Mouse (Mus musculus): Measurements from ENCODE around the gene Il15ra. TPM values are rescaled to one million over a fixed set of nuclear protein-coding genes. Genes with fewer than 3 reads are reported as not detected.
A peak's percentile ranks its signal among the peaks of the same experiment; 100 is the strongest.

The Il15ra gene
- polyA plus RNA-seq, 1 experiment: 20.7 TPM

DNA sequence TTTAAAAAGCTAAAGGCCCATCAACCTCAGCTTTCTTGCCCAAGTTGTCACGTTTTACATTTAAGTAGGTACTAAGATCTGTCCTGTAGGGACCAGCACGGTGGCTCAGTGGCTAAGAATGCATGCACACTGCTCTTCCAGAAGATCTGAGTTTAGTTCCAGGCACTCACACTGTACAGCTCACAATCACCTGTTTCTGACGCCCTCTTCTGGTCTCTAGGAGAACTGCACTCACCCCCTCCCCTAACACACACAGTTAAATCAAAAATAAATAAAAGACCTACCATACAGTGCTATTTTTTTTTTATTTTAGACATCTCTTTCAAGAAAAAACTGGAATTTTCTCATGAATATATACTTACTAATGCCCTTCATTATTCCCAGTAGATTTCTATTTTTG lies 32.9 kb upstream of the Il15ra start:
- no peak for DNase-seq
- 18% methylated on average over 3 of the region's 3 CpGs for WGBS
- H3K4me3 ChIP-seq (replicated peaks; ENCODE audit: extremely low read depth, low read depth, low read length): no peak overlapping the region
- TF ChIP-seq CTCF (IDR thresholded peaks at IDR 0.05; ENCODE audit: insufficient read depth, low read length) (peak; percentile 21; the same call in 1 of the 2 replicates), POLR2A (IDR thresholded peaks at IDR 0.05; ENCODE audit: borderline replicate concordance, extremely low read depth, low read depth, low read length) (no peak)
- no peaks in the 10 kb centered on the region for H3K4me1 ChIP-seq (ENCODE audit: control insufficient read depth, insufficient read depth, low read length)

DNA sequence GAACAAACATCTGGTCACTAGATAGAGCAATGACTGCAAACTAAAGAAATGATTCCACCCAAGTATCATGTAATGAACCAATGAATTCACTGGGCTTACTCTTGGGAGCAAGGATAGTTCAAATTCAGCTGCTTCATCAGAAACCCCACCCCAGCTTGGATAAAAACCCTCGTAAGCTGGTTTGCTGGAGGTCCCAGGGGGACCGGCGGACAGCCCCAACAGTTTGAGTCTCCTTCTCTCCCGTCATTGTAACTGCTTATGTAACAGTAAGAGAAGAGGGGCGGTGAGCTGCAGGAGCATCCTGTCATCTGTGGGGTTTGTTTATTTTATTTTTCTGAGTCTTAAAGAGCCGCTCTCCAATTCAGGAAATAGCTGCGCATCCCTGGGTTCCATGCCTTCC lies 25.5 kb upstream of the Il15ra start:
- no peak for DNase-seq
- no peak overlapping the region for H3K4me3 ChIP-seq (replicated peaks; ENCODE audit: extremely low read depth, low read depth, low read length)
- whole genome bisulfite sequencing: 39% methylated on average over 7 of the region's 7 CpGs
- TF ChIP-seq CTCF (IDR thresholded peaks at IDR 0.05; ENCODE audit: insufficient read depth, low read length) (no peak), POLR2A (IDR thresholded peaks at IDR 0.05; ENCODE audit: borderline replicate concordance, extremely low read depth, low read depth, low read length) (no peak)
- no peaks in the 10 kb centered on the region for H3K4me1 ChIP-seq (ENCODE audit: control insufficient read depth, insufficient read depth, low read length)

DNA sequence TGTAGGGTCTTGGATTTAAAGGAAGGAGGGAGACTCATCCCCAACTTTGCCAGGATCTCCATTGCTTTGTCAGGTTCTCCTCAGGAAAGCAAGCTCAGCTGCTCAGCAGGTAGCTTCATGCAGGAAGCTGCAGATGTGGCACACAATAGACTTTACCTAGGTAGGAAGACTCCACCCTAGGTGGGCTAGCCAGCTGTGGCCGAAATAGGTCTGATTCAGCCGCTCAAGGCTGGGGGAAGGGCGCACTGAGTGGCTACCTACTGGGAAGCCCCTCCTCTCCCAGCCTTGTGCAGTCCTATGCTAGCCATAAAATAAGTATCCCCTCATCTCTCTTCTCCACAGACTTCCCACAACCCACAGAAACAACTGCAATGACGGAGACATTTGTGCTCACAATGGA lies 22.4 kb upstream of the Il15ra start:
- TF ChIP-seq POLR2A (IDR thresholded peaks at IDR 0.05; ENCODE audit: borderline replicate concordance, extremely low read depth, low read depth, low read length): no peak
- TF ChIP-seq CTCF (IDR thresholded peaks at IDR 0.05; ENCODE audit: insufficient read depth, low read length): no peak
- 63% methylated on average over 4 of the region's 4 CpGs for WGBS
- DNase-seq: no peak
- H3K4me3 ChIP-seq (replicated peaks; ENCODE audit: extremely low read depth, low read depth, low read length): no peak overlapping the region
- H3K4me1 ChIP-seq (ENCODE audit: control insufficient read depth, insufficient read depth, low read length): no peaks in the 10 kb centered on the region

DNA sequence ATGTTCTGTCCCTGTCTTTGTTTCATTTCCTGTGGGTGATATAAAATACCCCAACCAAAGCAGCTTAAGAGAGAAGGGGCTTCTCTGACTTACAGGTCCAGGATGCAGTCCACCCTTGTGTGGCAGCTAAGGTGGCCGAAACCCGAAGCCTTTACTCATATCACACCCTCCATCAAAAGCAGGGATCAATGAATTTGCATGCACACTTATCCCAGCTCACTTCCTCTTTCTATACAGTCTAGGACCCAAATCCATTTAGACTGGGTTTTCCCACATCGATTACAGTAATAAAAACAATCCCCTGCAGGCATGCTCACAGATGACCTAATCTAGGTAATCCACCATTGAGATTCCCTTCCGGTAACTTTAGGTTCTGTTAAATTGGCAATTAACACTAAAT lies 18.6 kb upstream of the Il15ra start:
- no peak overlapping the region for H3K4me3 ChIP-seq (replicated peaks; ENCODE audit: extremely low read depth, low read depth, low read length)
- 72% methylated on average over 4 of the region's 4 CpGs for WGBS
- no peaks in the 10 kb centered on the region for H3K4me1 ChIP-seq (ENCODE audit: control insufficient read depth, insufficient read depth, low read length)
- DNase-seq: no peak
- TF ChIP-seq CTCF (IDR thresholded peaks at IDR 0.05; ENCODE audit: insufficient read depth, low read length) (no peak), POLR2A (IDR thresholded peaks at IDR 0.05; ENCODE audit: borderline replicate concordance, extremely low read depth, low read depth, low read length) (no peak)

DNA sequence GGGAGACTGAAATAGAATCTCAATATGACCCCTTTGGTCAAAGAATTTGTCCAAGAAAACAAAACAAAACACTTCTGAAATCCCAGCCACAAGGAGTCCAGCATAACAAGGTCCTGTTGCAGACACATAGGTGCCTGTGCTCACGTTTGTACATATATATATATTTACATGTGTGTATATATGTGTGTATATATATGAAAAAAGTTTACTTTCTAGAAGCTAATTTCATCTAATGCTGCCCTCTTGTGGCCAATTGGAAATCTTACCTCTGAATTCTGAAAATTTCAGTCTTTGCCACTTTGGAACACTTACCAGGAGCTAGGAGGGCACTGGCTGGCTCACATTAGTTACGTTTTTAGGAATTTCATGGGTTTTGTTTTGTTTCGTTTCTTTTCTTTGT lies 17.7 kb upstream of the Il15ra start:
- no peak for DNase-seq
- Histone ChIP-seq H3K4me1 (ENCODE audit: control insufficient read depth, insufficient read depth, low read length) (no peaks in the 10 kb centered on the region), H3K4me3 (replicated peaks; ENCODE audit: extremely low read depth, low read depth, low read length) (no peak overlapping the region)
- TF ChIP-seq POLR2A (IDR thresholded peaks at IDR 0.05; ENCODE audit: borderline replicate concordance, extremely low read depth, low read depth, low read length): no peak
- no peak for TF ChIP-seq CTCF (IDR thresholded peaks at IDR 0.05; ENCODE audit: insufficient read depth, low read length)
- WGBS: 10% methylated on average over 3 of the region's 3 CpGs

DNA sequence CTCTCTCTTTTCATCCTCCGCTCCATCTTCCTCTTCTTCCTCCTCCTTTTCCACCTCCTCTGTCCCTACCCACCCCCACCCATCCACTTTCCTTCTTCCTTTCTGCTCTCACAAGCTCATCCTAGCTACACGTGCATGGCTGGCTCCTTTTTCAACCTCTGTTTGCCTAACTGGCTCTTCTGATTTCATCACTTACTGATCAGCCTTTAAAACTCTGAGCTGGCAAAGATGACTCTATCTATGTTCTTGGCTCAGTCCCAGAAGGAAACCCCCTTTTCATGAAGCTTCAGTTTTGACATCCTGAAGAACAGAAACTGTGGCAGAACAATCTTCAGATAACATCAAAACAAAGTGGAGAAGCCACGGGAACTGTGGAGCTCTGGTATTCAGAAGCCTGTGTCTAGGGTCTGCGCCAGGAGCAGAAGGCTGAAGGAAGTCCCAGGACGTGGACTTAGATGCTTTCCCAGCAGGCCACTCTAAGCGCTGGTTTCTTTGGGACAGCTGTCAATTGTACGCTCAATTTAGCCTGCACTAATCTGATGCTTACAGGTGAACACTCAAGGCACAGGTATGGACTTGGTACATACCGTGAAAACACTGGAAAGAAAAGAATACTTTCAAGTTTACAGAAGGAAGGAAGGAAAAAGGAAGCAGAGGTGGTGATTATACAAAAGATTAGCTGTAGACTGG lies 14.7 kb upstream of the Il15ra start:
- Histone ChIP-seq H3K4me1 (ENCODE audit: control insufficient read depth, insufficient read depth, low read length) (no peaks in the 10 kb centered on the region), H3K4me3 (replicated peaks; ENCODE audit: extremely low read depth, low read depth, low read length) (no peak overlapping the region)
- 51% methylated on average over 8 of the region's 8 CpGs for WGBS
- no peak for TF ChIP-seq CTCF (IDR thresholded peaks at IDR 0.05; ENCODE audit: insufficient read depth, low read length)
- no peak for TF ChIP-seq POLR2A (IDR thresholded peaks at IDR 0.05; ENCODE audit: borderline replicate concordance, extremely low read depth, low read depth, low read length)
- no peak for DNase-seq

DNA sequence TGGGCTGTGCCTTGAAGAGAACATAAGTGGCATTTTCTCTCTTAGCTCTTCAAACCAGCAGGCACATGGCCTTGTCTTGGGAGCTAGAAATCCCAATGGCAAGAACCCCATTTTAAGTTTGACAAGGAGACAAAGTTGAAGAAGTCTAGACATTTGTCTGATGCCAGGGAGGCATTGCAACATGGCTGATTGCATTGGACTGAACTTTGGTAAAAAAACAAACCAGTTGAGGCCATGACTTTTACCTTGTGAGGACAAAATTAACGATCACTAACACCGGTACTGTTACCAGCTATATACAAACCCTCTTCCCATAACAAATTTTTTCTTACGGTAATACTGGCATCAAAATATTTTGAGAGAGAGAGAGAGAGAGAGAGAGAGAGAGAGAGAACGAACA lies 11.7 kb upstream of the Il15ra start:
- no peaks in the 10 kb centered on the region for H3K4me1 ChIP-seq (ENCODE audit: control insufficient read depth, insufficient read depth, low read length)
- 92% methylated on average over 4 of the region's 4 CpGs for WGBS
- DNase-seq: no peak

DNA sequence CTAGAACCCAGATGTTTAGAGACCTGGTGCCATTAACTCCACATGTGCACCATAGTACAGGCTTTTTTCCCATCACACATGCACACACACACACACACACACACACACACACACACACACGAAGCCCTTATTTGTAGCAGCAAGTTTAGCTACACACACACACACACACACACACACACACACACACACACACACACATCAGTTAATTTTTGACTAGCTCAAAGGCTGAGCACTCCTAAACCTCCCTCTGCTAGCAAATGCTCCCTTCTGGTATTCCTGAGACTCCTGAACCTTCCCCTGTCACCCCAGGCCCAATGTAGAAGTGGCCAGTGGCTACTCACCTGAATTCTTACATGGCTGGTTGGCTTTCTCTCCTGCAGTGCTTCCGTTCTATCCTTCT lies 11.0 kb upstream of the Il15ra start:
- TF ChIP-seq POLR2A (IDR thresholded peaks at IDR 0.05; ENCODE audit: borderline replicate concordance, extremely low read depth, low read depth, low read length): no peak
- TF ChIP-seq CTCF (IDR thresholded peaks at IDR 0.05; ENCODE audit: insufficient read depth, low read length): no peak

More for the DNA sequence above, 11.7 kb upstream of the Il15ra start:
- no peak for TF ChIP-seq POLR2A (IDR thresholded peaks at IDR 0.05; ENCODE audit: borderline replicate concordance, extremely low read depth, low read depth, low read length)
- no peak for TF ChIP-seq CTCF (IDR thresholded peaks at IDR 0.05; ENCODE audit: insufficient read depth, low read length)
- H3K4me3 ChIP-seq (replicated peaks; ENCODE audit: extremely low read depth, low read depth, low read length): no peak overlapping the region

DNA sequence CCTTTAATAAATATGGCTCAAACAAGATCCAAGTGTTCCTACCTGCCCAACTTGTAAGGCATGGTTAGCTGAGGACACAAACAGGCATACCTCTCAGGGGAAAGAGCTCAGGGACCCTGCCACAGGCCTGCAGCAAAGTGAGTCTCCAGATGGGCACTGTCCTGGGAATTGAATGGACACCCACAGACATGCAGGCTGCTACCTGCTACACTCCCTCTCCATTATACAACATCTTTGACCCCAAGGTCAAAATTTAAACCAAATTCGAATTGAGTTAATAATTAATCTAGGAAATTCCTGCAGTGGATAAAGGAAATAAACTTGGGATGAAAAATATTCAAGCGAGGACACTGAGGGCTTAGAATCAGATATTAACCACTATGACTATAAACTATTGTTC lies 9.2 kb upstream of the Il15ra start:
- TF ChIP-seq CTCF (IDR thresholded peaks at IDR 0.05; ENCODE audit: insufficient read depth, low read length): no peak
- no peak for TF ChIP-seq POLR2A (IDR thresholded peaks at IDR 0.05; ENCODE audit: borderline replicate concordance, extremely low read depth, low read depth, low read length)
- Histone ChIP-seq H3K4me3 (replicated peaks; ENCODE audit: extremely low read depth, low read depth, low read length) (no peak overlapping the region), H3K4me1 (ENCODE audit: control insufficient read depth, insufficient read depth, low read length) (no peaks in the 10 kb centered on the region)
- no peak for DNase-seq
- WGBS: 42% methylated on average over 2 of the region's 2 CpGs

More for the DNA sequence above, 11.0 kb upstream of the Il15ra start:
- no peak for DNase-seq
- no peak overlapping the region for H3K4me3 ChIP-seq (replicated peaks; ENCODE audit: extremely low read depth, low read depth, low read length)
- no peaks in the 10 kb centered on the region for H3K4me1 ChIP-seq (ENCODE audit: control insufficient read depth, insufficient read depth, low read length)
- 64% methylated on average over 2 of the region's 2 CpGs for WGBS

DNA sequence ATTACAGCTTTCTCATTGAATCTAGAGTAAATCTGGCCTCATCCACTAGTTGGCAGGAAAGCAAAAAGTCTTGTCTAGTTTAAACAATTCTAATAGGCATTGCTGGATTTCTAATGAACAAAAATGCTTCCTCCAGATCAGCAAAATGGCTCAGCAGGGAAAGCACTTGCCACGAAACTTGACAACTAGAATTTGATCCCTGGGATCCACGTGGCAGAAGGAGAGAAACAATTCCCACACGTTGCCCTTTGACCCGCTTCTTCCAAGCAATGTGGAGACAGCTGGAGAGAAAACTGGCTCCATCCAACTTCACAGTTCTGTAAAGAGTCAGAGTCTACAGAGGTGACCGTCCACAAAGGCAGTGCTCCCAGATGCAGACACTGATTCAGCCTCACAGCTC lies 6.1 kb upstream of the Il15ra start:
- DNase-seq: no peak
- WGBS: 54% methylated on average over 5 of the region's 5 CpGs
- TF ChIP-seq CTCF (IDR thresholded peaks at IDR 0.05; ENCODE audit: insufficient read depth, low read length) (no peak), POLR2A (IDR thresholded peaks at IDR 0.05; ENCODE audit: borderline replicate concordance, extremely low read depth, low read depth, low read length) (no peak)
- no peaks in the 10 kb centered on the region for H3K4me1 ChIP-seq (ENCODE audit: control insufficient read depth, insufficient read depth, low read length)
- no peak overlapping the region for H3K4me3 ChIP-seq (replicated peaks; ENCODE audit: extremely low read depth, low read depth, low read length)

Measured in lung, adult 2 months (tissue).